Mouse (Mus musculus): ENCODE measurements around the gene Carmil1.

DNA sequence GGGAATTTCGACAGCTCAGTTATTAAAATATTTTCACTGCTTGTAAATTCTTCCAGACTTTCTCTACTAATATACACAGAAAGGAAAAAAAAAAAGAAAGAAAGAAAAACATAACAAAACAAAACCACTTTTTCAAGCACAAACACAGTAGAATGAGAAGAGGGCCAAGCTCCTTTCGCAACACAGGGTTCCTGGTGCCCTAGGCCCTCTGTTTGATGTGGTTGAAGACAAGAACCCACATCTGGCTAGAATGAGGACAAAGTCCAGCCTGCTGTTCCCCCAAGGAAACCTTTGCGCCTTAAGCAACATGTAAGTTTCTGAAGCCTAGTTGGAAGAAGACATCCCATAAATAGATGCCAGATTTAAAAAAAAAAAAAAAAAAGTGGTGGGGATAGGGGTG, 85.2 kb downstream of the Carmil1 start:
- TF ChIP-seq CTCF (IDR thresholded peaks at IDR 0.05; ENCODE audit: insufficient read depth, low read depth, low read length) (no peak), POLR2A (IDR thresholded peaks at IDR 0.05; ENCODE audit: insufficient read depth, low read depth, low read length) (no peak)

Data from olfactory bulb, adult 2 months (tissue).